Mouse (Mus musculus) thymus, adult 2 months (tissue): ENCODE data around the gene Zfpm1.

Experiments
- CTCF ChIP-seq: fragments of 200-500 bp; IDR thresholded peaks from 2 replicates; pipeline ENCODE4 v1.5.1; 2012; ENCODE audit warnings: mild to moderate bottlenecking, control low read depth, low read length, moderate library complexity, borderline replicate concordance; ENCODE audit not compliant: control insufficient read depth, poor library complexity, insufficient read depth; ENCODE audit errors: extremely low read depth
- POLR2A ChIP-seq: fragments of 200-500 bp; IDR thresholded peaks from 2 replicates; pipeline ENCODE4 v1.6.1; 2012; ENCODE audit warnings: mild to moderate bottlenecking, low read length, control low read depth, moderate library complexity; ENCODE audit not compliant: control insufficient read depth, poor library complexity, insufficient read depth; ENCODE audit errors: extremely low read depth

- no peak for TF ChIP-seq POLR2A
- no peak for TF ChIP-seq CTCF
Measured at GRCm38 (mm10) chr8:122240241-122241026, 41.5 kb upstream of the Zfpm1 start.
